Mouse (Mus musculus): ENCODE results near the gene 1810009J06Rik. TPM values are rescaled to one million over a fixed set of nuclear protein-coding genes. Genes with fewer than 3 reads are reported as not detected.
"Not testable (repeated sequence)": the region's sequence is repeated elsewhere in the genome, so short reads cannot be mapped to it uniquely, and the experiment has no call there.

1810009J06Rik gene
- polyA plus RNA-seq (2012; rRNA removed) = not detected in 2 replicates

DNA sequence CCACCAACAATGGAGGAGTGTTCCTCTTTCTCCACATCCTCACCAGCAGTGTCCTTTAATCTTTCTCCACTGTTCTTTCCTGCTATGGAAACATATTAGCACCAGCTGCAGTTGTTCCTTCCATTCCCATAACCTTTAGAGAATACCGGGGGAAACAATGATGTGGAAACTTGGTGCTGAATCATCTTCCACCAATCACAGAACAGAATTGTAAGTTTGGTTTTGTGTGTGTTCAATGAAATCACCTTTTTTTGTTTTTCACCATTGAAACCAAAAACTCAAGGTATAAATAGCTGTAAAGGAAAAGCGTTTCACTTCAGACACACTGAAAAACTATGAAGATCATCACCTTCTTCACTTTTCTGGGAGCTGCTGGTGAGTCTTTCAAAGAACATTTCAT, at the start of gene 1810009J06Rik:
1810009J06Rik (plus strand) TSS at position 301 of the 400 bp plus-strand sequence.
- DNase-seq (ENCODE audit: low read depth, low spot score) = not testable (repeated sequence)
- WGBS = 91% methylated on average over 2 of the region's 2 CpGs

GRCm38 (mm10) chr6:40919954-40920353, 44.6 kb upstream of the 1810009J06Rik start:
- DNase-seq (ENCODE audit: low read depth, low spot score) = no peak
- WGBS = 83% methylated on average over 4 of the region's 4 CpGs

- no peak for DNase-seq (ENCODE audit: low read depth, low spot score)
- WGBS = 92% methylated on average over 10 of the region's 10 CpGs
Observed at GRCm38 (mm10) chr6:40940457-40940856, 24.1 kb upstream of the 1810009J06Rik start, which contains the start of gene 1700074P13Rik. Gene 1700074P13Rik (minus strand): TSS chr6:40940557.

DNA sequence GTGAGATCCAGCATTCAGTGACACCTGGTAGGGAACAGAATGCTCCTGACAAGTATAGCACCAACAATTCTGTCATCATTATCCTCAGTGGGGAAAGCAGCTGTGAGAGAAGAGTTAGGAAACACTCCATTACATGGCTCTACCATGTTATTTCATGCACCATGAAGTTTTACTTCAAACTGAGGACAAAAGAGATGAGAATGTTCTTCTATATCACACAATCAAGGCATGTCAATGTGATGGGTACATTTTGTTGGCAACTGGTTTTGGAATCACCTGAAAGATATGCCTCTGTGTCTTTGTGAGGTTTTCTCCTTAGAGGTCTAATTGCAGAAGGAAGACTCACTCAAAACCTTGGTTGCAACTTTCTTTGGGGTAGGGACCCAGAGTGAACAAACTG, 12.8 kb upstream of the 1810009J06Rik start, which contains the start of gene Gm4744:
Gm4744 (minus strand) TSS at position 101 of the 400 bp plus-strand sequence.
- DNase-seq (ENCODE audit: low read depth, low spot score) = no peak

DNA sequence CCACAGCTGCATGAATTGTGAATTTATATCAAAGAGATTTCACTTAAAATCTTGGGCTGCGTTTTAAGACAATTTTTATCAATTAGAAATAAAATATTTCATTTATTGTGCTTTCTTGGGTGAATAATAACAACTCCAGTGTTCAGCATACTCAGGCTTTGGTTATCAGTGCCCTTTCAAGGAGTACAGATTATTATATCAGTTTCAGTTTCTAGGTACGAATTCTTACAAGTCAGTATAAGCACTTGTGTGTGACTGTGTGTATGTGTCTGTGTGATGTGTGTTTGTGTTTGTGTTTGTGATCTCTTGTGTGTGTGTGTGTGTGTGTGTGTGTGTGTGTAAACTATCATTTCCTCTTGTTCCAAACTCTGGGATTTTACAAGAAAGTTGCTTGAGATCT, 10.8 kb upstream of the 1810009J06Rik start:
- DNase-seq (ENCODE audit: low read depth, low spot score) = no peak
- whole genome bisulfite sequencing = 38% methylated on average over 2 of the region's 2 CpGs

GRCm38 (mm10) chr6:40999379-40999778, 34.8 kb downstream of the 1810009J06Rik start, which contains the start of gene Gm2663:
Gene Gm2663 (minus strand): TSS chr6:40999479.
- DNase-seq (ENCODE audit: low read depth, low spot score) = not testable (repeated sequence)

DNA sequence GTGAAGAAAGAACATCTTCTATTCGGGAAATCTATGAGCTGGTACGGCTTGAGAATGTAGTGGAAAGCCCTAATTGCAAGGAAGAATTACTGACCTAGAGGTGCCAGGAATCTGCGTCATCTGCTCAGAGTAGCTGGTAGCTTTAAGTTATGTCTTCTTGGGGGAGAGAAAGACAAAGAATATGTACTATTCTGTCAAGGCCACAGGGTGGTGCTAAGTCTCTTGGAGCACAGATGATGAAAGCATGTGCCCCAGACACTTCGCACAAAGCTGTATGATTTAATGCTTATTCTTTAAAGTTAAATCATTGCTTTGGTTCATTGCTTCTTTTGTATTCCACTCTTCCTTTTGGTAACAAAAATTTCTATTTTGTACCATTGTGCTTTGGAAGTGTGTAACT, 50.5 kb downstream of the 1810009J06Rik start:
- WGBS = 68% methylated on average over 4 of the region's 4 CpGs
- no peak for DNase-seq (ENCODE audit: low read depth, low spot score)

Other genes with a start within 250 kb of the 1810009J06Rik start
- not detected in 2 replicates for gene Moxd2, start 77.3 kb upstream of the 1810009J06Rik start, polyA plus RNA-seq (2012; rRNA removed)
- gene Prss58, start 64.4 kb upstream of the 1810009J06Rik start, polyA plus RNA-seq (2012; rRNA removed) = not detected in 2 replicates
- not detected in 2 replicates for gene 1700074P13Rik, start 24.2 kb upstream of the 1810009J06Rik start, polyA plus RNA-seq (2012; rRNA removed)
- not detected in 2 replicates for gene Gm4744, start 12.9 kb upstream of the 1810009J06Rik start, polyA plus RNA-seq (2012; rRNA removed)
- not detected in 2 replicates for gene Gm2663, start 34.7 kb downstream of the 1810009J06Rik start, polyA plus RNA-seq (2012; rRNA removed)
- gene 2210010C04Rik, start 70.8 kb downstream of the 1810009J06Rik start, polyA plus RNA-seq (2012; rRNA removed) = 0.20 and 0.38 TPM in 2 replicates

All from large intestine, adult 2 months (tissue).